Mouse (Mus musculus) large intestine, adult 2 months (tissue): ENCODE measurements around the gene Bnip1. TPM values are rescaled to one million over a fixed set of nuclear protein-coding genes. Genes with fewer than 3 reads are reported as not detected.

Experiments used
- DNase-seq: peaks from one replicate; pipeline ENCODE4 v3.0.0-alpha.2; 2012; ENCODE audit warnings: low read depth, low spot score
- WGBS: fragments of 180-500 bp; shearing (Covaris S2); methylation state at CpG from one replicate; pipeline ENCODE4 v1.1.7; 2018; 5-methylcytosine and 5-hydroxymethylcytosine counted together
- polyA plus RNA-seq: library from polyadenylated mRNA; depleted of rRNA; stranded (reverse); fragments of >200 nt; gene quantifications from 2 replicates; pipeline ENCODE4 v1.2.3, GENCODE M21; 2012; rRNA removed

Bnip1 gene
- polyA plus RNA-seq, 1 experiment: 23.6 TPM

DNA sequence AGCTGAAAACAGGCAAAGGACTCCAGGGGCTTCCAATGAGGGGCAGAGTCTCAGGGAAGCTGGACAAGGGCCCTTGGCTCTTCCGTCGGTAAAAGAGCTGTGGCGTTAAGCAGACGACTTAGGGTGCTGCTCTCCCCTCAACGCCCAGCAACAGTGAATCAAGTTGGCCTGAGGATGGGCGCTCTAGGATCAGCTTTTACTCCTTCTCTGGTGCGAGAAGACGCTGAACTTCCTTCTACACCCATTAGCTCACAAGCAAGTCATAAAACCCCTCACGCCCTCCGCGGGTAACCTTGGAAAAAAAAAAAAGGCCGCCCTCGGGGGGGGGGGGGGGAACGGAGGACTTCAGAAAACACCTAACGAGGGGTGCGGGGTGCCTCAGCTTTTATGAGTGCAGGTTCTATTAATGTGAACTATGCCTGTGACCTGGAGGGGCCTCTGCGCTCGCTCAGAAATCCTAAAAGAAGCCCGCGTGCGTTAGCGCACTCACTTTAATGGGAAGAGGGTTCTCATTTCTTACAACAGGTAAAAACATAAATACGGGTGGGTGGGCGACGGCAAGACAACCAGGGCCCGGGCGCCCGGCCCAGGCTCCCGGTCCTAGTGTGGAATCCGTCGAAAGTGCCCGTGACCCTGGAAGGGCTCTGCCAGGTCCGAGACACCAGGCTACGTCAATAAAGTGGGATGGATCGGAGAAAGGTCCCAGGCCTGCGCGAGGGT, 57.5 kb downstream of the Bnip1 start:
- DNase-seq: no peak
- 2% methylated on average over 37 of the region's 37 CpGs for WGBS

DNA sequence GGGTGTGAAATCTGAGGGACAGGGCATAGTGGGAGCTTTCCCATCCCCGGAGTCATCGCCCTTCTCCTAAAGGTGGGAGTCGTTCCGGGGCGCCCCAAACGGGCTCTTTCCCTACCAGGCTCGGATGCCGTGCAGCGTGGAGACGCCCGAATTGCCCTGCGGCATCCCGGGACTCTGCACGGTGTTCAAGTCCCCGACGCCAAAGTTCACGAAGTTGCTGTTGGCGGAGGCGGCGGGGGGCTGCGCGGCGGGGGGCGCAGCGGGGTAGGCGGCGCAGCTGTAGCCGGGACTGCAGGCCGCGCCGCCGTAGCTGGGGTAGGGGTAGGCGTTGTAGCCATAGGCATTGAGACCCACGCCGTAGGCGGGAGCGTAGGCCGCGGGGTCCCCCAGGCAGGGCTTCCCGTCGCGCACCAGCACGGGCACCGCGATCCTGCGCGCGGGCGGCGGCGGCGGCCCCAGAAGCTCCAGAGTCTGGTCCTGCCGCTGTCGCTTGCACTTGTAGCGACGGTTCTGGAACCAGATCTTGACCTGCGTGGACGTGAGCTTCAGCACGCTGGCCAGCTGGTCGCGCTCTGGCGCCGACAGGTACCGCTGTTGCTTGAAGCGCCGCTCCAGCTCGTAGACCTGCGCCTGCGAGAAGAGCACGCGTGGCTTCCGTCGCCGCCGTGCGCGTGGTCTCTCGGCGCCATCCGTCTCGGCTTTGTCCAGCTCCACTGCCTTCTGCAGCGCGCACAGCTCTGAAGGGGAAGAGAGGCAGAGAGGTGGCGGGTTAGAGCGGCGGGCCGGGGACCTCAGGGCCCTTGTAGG, 58.2 kb downstream of the Bnip1 start:
- under 1% methylated on average over 87 of the region's 87 CpGs for WGBS

DNA sequence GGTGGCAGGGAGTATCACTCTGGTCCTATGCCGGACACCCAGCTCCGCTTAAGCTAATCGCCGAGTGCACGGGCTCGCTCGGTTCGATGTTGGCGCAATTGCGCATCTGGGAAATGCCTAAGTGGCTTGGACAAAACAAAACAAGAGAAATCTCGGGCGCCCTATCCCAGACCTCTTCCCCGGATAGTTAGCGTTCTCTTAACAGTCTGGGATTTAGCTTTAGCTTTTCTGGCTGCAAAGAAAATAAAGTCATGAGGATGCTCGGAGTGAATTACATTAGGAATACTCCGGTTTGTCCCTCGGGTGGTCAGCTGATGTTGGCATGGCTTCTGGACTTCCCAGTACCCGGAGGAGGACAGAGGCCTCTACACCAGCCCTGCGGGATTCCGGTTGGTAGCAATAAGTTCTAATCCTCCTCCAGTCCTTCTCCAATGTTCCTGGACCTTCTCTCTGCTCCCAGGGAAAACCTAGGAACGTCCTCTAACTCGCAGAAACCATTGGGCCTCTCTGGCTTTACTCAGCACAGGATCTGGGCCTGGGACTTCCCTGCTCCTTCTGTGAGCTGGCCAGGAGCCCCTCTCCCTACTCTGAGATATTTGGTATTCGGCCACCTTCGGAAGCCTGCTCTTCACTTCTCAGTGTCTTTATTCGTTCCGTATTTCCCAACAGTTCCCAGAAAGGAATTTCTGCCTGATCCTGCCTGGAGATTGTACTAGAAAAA, 59.0 kb downstream of the Bnip1 start:
- WGBS: 6% methylated on average over 26 of the region's 26 CpGs
- DNase-seq: no peak

More for the DNA sequence above, 58.2 kb downstream of the Bnip1 start:
- DNase-seq: no peak

DNA sequence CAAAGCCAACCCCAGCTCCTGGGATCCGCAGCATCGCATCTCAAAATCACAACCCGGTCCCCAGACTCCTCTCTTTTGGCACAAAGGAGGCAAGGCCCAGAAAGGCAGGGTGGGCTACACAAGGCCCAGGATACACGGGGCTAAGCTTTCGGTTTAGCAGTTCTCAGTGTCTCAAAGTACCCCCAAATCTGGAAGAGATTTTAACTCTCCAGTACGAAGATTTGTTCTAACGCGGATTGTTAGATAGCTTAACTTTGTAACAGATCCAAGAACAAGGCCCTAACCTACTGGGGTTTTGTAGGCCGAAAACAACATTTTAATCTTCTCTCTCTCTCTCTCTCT, 59.5 kb downstream of the Bnip1 start:
- DNase-seq: no peak
- WGBS: 20% methylated on average over 9 of the region's 9 CpGs

DNA sequence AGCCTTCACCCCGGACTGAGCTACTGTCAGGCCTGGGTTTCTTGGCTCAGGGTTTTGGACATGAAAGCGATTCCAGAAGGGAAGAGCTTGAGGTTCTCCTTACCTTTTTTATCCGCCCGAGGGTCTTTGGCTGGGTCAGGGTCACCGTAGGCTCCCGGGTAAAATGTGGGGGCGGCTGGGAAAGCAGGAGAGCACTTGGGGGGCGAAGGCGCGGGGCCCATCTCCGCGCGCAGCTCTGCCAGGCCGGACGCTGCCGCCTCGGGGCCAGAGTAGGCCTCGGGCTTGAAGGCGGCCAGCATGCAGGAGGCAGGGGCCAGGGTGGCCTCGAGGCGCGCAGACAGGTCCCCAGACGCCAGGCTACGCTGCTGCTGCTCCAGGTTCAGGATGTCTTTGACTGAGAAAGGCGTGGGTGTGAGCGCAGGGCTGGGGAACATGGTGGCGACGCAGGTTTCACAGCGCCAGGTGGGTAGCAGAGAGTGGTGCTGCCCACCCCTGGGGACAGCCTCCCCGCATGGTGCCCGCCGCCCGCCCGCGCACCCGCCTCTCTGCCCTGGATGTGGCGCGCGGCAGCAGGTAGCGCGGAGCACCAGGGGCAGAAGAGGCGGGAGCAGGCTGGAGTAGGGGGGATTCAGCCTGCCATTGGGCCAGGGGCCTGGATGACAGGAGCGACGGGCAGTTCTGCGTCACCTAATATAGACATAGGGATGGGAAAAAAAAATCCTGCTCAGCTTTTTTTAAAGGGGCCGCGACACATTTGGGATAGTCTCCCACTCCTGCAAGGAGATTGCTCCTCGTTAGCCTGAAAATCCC, 60.3 kb downstream of the Bnip1 start:
- WGBS: 6% methylated on average over 48 of the region's 48 CpGs
- DNase-seq: no peak

DNA sequence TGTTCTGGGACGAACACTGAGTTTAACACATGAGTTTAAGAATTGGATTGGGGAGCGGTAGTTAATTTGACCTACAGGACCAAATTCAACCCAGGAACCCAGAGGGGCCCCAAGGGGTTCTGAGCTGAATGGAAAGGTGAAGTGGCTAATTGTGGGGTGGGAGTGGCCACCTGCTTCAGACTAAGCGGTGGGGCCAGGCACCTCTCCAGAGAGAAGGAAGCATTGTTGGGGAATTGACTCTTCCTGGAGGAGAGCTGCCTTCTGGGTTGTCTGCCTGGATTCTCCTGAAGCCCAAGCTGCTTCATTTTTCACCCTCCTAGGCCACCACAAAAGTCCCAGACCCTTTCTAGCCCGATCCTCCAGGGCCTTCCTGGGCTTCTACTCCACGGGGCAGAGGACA, 61.1 kb downstream of the Bnip1 start:
- DNase-seq: no peak
- WGBS: 8% methylated on average over 5 of the region's 5 CpGs

Other genes with a start within 250 kb of the Bnip1 start
- 113 TPM in 2 replicates for gene Ergic1, start 219.6 kb upstream of the Bnip1 start, polyA plus RNA-seq
- 23.4 and 33.5 TPM in 2 replicates for gene Dusp1, start 218.9 kb upstream of the Bnip1 start, polyA plus RNA-seq
- 194 and 219 TPM in 2 replicates for gene Atp6v0e, start 117.8 kb upstream of the Bnip1 start, polyA plus RNA-seq
- gene Crebrf, start 65.4 kb upstream of the Bnip1 start, polyA plus RNA-seq: 2.7 and 3.6 TPM in 2 replicates
- not detected in 2 replicates for gene Nkx2-5, start 63.9 kb downstream of the Bnip1 start, polyA plus RNA-seq
- gene Kifc5b, start 136.0 kb downstream of the Bnip1 start, polyA plus RNA-seq: 7.3 and 8.5 TPM in 2 replicates
- gene Phf1, start 152.0 kb downstream of the Bnip1 start, polyA plus RNA-seq: 36.2 and 38.6 TPM in 2 replicates
- 148 and 177 TPM in 2 replicates for gene Cuta, start 158.5 kb downstream of the Bnip1 start, polyA plus RNA-seq
- 4.0 and 7.5 TPM in 2 replicates for gene Syngap1, start 160.2 kb downstream of the Bnip1 start, polyA plus RNA-seq
- 8.3 and 11.3 TPM in 2 replicates for gene Zbtb9, start 192.1 kb downstream of the Bnip1 start, polyA plus RNA-seq
- gene Bak1, start 247.9 kb downstream of the Bnip1 start, polyA plus RNA-seq: 289 and 292 TPM in 2 replicates